Mouse (Mus musculus) embryonic fibroblast, embryonic 13.5 days (primary cell): ENCODE results near the gene Cyp2t4.

Experiments used
- CTCF ChIP-seq: IDR thresholded peaks from 2 replicates; pipeline ENCODE4 v1.5.1; 2011; ENCODE audit warnings: mild to moderate bottlenecking, control low read depth, low read length, moderate library complexity, borderline replicate concordance; ENCODE audit not compliant: insufficient read depth
- POLR2A ChIP-seq: IDR thresholded peaks from 2 replicates; pipeline ENCODE4 v1.6.1; 2011; ENCODE audit warnings: low read depth, mild to moderate bottlenecking, control low read depth, low read length, moderate library complexity

DNA sequence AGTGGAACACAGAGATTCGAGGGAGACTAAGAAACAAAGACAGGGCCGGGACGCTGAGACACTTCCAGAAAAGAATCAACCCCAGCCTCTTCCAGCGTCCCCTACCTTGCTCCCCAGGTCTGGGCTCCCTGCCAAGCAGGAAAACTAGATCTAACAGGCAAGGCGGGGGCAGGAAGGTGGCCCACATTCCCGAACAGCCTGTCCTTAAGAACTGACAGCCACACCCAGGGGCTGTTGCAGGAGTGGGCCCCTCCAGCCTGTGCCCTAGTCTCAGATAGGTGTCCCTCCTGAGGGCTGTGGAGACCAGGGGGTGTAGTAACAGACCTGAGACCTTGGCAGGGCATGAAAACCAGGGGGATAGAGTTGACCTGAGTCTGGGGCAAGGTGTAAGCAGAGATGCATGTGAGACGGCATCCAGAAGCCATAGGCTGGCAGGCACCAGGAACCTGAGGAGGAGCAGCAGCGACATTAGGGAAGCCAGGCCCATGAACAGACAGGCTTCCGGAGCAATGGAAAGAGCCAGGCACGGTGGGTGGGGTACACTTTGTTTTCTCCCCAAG is at the start of gene Cyp2t4:
- TF ChIP-seq POLR2A (no peak), CTCF (no peak)
